Mouse (Mus musculus) WW6 (cell line): Measurements from ENCODE around the gene Thap11.

Experiments
- DNase-seq: peaks from one replicate; pipeline ENCODE4 v3.0.0-alpha.2; 2013; ENCODE audit warnings: low read depth, low spot score

The Thap11 gene

GRCm38 (mm10) chr8:105851651-105852143 is 3.2 kb upstream of the Thap11 start:
- DNase-seq: peak; percentile 93

- no peak for DNase-seq
Measured at GRCm38 (mm10) chr8:105852146-105852729, 2.7 kb upstream of the Thap11 start.

GRCm38 (mm10) chr8:105853178-105853577 is 1.8 kb upstream of the Thap11 start, which contains the start of gene Cenpt:
Gene Cenpt (minus strand): TSS chr8:105853278.
- DNase-seq: no peak

GRCm38 (mm10) chr8:105854303-105854702 is 629 bp upstream of the Thap11 start:
- no peak for DNase-seq

- no peak for DNase-seq
Measured at GRCm38 (mm10) chr8:105855248-105856167, 576 bp downstream of the Thap11 start.

GRCm38 (mm10) chr8:105856168-105856835 is 1.4 kb downstream of the Thap11 start:
- no peak for DNase-seq

GRCm38 (mm10) chr8:105858495-105858894 is 3.6 kb downstream of the Thap11 start:
- DNase-seq: no peak

GRCm38 (mm10) chr8:105859314-105859713 is 4.4 kb downstream of the Thap11 start:
- DNase-seq: no peak

GRCm38 (mm10) chr8:105860143-105860981 is 5.4 kb downstream of the Thap11 start, which contains the start of gene Nutf2:
Gene Nutf2 (plus strand): TSS chr8:105860580.
- peak; percentile 100 for DNase-seq

GRCm38 (mm10) chr8:105861951-105862350 is 7.0 kb downstream of the Thap11 start:
- no peak for DNase-seq

GRCm38 (mm10) chr8:105866364-105867029 is 11.6 kb downstream of the Thap11 start:
- DNase-seq: no peak

- DNase-seq: no peak
Measured at GRCm38 (mm10) chr8:105874301-105874700, 19.4 kb downstream of the Thap11 start.

GRCm38 (mm10) chr8:105880754-105881520 is 26.0 kb downstream of the Thap11 start, which contains the start of gene Edc4:
Gene Edc4 (plus strand): TSS chr8:105880881.
- DNase-seq: peak; percentile 75

- no peak for DNase-seq
Measured at GRCm38 (mm10) chr8:105889756-105890465, 35.0 kb downstream of the Thap11 start.

- DNase-seq: no peak
Measured at GRCm38 (mm10) chr8:105890870-105891269, 35.9 kb downstream of the Thap11 start.

GRCm38 (mm10) chr8:105892432-105892831 is 37.5 kb downstream of the Thap11 start:
- no peak for DNase-seq

- DNase-seq: peak; percentile 76
Measured at GRCm38 (mm10) chr8:105893339-105893738, 38.4 kb downstream of the Thap11 start, which contains the start of gene Nrn1l. Gene Nrn1l (plus strand): TSS chr8:105893567.

GRCm38 (mm10) chr8:105897801-105898480 is 43.0 kb downstream of the Thap11 start:
- DNase-seq: no peak
